Mouse (Mus musculus) activated CD4-positive, CD25-positive, alpha-beta regulatory T cell, adult 9 weeks (primary cell): ENCODE data around the gene Mindy2. TPM values are rescaled to one million over a fixed set of nuclear protein-coding genes. Genes with fewer than 3 reads are reported as not detected.

Experiments
- polyA plus RNA-seq: library from polyadenylated mRNA; unstranded; fragments of 100-300 nt; shearing (Covaris generic); gene quantifications from one replicate; pipeline ENCODE4 v1.2.1, GENCODE M21; 2017

Gene Mindy2
- polyA plus RNA-seq: 7.9 TPM

DNA sequence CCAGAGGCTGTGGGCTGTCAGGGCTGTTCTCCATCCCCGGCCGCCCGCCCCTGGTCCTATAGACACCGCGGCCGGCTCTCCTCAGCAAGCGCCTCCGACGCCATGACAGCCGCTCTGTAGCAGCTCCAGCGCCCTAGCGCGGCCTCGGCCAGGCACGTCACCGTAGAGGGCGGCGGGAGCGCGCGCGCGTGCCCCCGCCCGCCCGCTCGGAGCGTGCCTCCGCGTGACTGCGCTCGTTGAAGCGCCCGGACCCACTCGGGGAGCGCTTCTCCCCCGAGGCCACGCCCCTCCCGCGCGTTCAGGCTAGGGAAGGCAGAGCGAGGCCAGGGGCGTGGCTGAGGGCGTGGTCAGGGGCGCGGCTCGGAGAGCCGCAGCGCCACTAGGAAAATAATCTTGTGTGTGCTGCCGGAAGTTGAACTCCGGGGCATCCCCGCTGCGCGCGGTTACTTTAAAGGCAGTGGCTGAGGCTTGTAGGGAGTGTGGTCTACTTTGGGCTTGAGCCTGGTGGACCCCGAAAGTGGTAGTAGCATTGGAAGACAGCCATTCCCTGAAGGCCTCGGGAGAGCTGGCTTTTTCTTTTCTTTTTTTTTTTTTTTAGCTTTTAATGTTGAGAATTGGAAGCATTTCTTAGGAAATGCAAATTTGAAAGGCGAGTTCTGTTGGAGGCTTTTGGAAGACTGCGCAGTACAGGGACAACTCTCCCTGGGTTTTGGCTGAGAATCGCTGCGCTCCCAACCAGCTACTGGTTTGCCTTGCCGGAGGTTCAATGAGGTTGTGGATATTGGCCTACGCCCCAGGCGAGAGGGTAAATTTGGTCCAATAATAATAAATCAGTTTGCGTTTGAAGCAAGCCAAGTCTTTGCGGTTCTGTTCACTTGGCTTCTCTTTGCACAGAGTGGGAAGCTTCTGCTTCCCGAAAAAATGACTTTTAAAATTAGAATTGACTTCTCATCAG is at the start of gene Mindy2:
TSS of gene Mindy2 (minus strand) at position 162 of the 955 bp plus-strand sequence.

DNA sequence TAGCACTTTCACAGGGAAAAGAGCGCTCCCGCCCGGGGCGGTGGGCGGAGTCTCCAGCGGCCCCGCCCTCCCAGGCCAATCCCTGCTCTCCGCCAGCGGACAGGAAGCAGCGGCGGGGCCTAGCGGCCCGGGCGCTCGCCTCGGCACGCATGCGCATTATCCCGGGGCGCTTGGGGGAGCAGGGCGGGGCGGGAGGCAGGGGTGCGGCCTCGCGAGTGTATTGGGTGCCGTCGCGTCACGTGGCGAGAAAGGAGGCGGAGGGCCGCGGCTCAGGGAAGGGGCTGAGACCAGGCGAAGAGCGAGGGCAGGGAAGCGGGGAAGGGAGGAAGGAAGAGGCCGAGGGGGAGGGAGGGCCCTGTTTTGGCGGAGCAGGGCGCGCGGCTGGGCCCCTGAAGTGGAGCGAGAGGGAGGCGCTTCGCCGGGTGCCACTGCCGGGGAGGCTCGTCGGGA is 21.7 kb upstream of the Mindy2 start, which contains the start of gene Adam10:
TSS of gene Adam10 (plus strand) at position 316 of the 450 bp plus-strand sequence.

DNA sequence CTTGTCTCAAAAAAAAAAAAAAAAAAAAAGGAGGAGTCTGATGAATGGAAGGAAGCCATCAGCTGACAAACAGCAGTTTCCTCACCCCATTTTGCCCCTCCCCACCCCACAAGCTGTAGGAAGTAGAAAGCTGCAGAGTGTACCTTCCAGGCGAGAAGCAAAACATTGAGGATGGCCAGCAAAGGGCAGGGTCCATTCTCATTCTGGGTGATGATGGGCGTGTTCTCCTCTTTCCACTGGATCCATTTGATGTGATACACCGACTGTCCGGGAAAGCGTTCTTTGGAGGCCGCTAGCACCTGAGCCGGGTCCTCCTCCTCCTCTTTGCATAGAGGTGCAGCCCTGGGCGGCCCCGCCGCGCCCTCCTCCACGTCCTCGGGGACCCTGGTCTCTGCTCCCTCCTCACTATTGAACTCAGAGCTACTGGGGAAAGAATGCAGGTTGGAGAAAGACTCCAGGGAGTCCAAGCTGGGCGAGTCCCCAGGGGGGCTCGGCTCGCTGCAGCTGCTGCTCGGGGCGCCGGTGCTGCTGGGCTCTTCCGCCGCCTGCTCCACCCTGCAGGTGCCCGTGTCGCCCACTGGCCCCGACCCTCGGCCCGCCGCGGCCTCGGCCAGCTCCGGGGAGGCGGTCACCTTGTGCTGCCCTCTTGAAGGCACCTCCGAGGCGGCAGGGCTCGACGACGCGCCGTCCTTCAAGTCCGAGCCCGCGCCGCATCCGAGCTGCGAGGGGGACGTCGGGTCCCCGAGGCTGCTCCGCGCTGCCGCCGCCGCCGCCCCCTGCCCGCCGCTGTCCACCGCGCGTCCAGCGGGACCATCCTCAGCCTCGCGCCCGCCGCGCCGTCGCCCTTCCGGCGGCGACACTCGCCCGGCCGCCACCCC is 605 bp downstream of the Mindy2 start, which contains the start of gene Gm10642:
TSS of gene Gm10642 (plus strand) at position 122 of the 878 bp plus-strand sequence.

Other genes starting within 250 kb of the Mindy2 start
- 23.3 TPM for gene Ccnb2, start 235.6 kb downstream of the Mindy2 start, polyA plus RNA-seq
- gene Rnf111, start 153.4 kb downstream of the Mindy2 start, polyA plus RNA-seq: 21.0 TPM
- gene Sltm, start 114.4 kb downstream of the Mindy2 start, polyA plus RNA-seq: 85.6 TPM
- gene Gm10642, start 923 bp downstream of the Mindy2 start, polyA plus RNA-seq: not detected
- 113 TPM for gene Adam10, start 21.8 kb upstream of the Mindy2 start, polyA plus RNA-seq